In genomic region chr4:129514300-129514898, GRCm38 (mm10) we compare ENCODE assay signal across 8 mouse cellular contexts. TPM values are rescaled to one million over a fixed set of nuclear protein-coding genes. Genes with fewer than 3 reads are reported as not detected.
DNase-seq lines count a peak whose midpoint lies in the region; ATAC-seq and TF ChIP-seq lines count a peak whose summit lies in the region.

No protein-coding gene starts in this region.

- H3K9ac ChIP-seq in forebrain, embryonic 16.5 days (replicated peaks; ENCODE audit: low read depth, low read length) = peak overlapping the region; percentile 100
- H3K9ac ChIP-seq in liver, postnatal 0 days (replicated peaks) = peak overlapping the region; percentile 82
- peak overlapping the region; percentile 100 for H3K9ac ChIP-seq in neural tube, embryonic 15.5 days (replicated peaks)

- DNase-seq in layer of hippocampus, adult 2 months (ENCODE audit: low spot score in 2 of 2) = peak in 1 of 2 experiments; percentile 62
- DNase-seq in layer of hippocampus, adult 9-11 months = no peak
- DNase-seq in adrenal gland, postnatal 4 days (ENCODE audit: low spot score in 2 of 2) = peak; percentile 46 to 60
- DNase-seq in liver, postnatal 0 days = peak; percentile 80
- DNase-seq in thymus, postnatal 14 days = peak; percentile 85

- H3K27ac ChIP-seq in layer of hippocampus, adult 2 months = peak overlapping the region; percentile 87
- peak overlapping the region; percentile 98 for H3K27ac ChIP-seq in forebrain, embryonic 16.5 days (ENCODE audit: low read length)
- peak overlapping the region; percentile 75 for H3K27ac ChIP-seq in liver, postnatal 0 days (ENCODE audit: low read depth)
- H3K27ac ChIP-seq in neural tube, embryonic 15.5 days (replicated peaks) = peak overlapping the region; percentile 99

- 0% methylated on average over 27 of the region's 35 CpGs for WGBS in forebrain, embryonic 16.5 days
- WGBS in liver, postnatal 0 days (ENCODE audit: insufficient replicate concordance) = 1% methylated on average over 33 of the region's 35 CpGs
- 0% methylated on average over 34 of the region's 35 CpGs for WGBS in neural tube, embryonic 15.5 days

- peak overlapping the region; percentile 77 for H3K4me2 ChIP-seq in forebrain, embryonic 16.5 days (ENCODE audit: low read length)
- H3K4me2 ChIP-seq in liver, postnatal 0 days (ENCODE audit: low read depth, low read length) = peak overlapping the region; percentile 94
- H3K4me2 ChIP-seq in neural tube, embryonic 15.5 days = peak overlapping the region; percentile 85

- H3K36me3 ChIP-seq in forebrain, embryonic 16.5 days (ENCODE audit: control insufficient read depth, insufficient read depth) = peaks cover 11% of the 10 kb centered on the region; the same call in 1 of the 2 replicates
- peaks cover 22% of the 10 kb centered on the region for H3K36me3 ChIP-seq in liver, postnatal 0 days (replicated peaks; ENCODE audit: insufficient read depth, low read length)
- H3K36me3 ChIP-seq in neural tube, embryonic 15.5 days = peaks cover 23% of the 10 kb centered on the region

- no peak for TF ChIP-seq EP300 in liver, postnatal 0 days (IDR thresholded peaks at IDR 0.05; ENCODE audit: low read depth)

- no peaks in the 10 kb centered on the region for H3K9me3 ChIP-seq in forebrain, embryonic 16.5 days (ENCODE audit: control insufficient read depth, low read length)
- no peaks in the 10 kb centered on the region for H3K9me3 ChIP-seq in liver, postnatal 0 days (ENCODE audit: low read length)
- H3K9me3 ChIP-seq in neural tube, embryonic 15.5 days (replicated peaks) = no peaks in the 10 kb centered on the region

- H3K27me3 ChIP-seq in forebrain, embryonic 16.5 days (replicated peaks; ENCODE audit: control insufficient read depth, insufficient read depth, low read length) = no peaks in the 10 kb centered on the region
- H3K27me3 ChIP-seq in liver, postnatal 0 days (ENCODE audit: insufficient read depth, low read length) = peaks cover 8% of the 10 kb centered on the region; the same call in 1 of the 2 replicates
- H3K27me3 ChIP-seq in neural tube, embryonic 15.5 days (replicated peaks) = no peaks in the 10 kb centered on the region

- H3K4me1 ChIP-seq in forebrain, embryonic 16.5 days (replicated peaks; ENCODE audit: control insufficient read depth, insufficient read depth, low read length) = peaks cover 23% of the 10 kb centered on the region
- peaks cover 14% of the 10 kb centered on the region for H3K4me1 ChIP-seq in liver, postnatal 0 days (ENCODE audit: insufficient read depth)
- H3K4me1 ChIP-seq in neural tube, embryonic 15.5 days = peaks cover 49% of the 10 kb centered on the region

- ATAC-seq in forebrain, embryonic 16.5 days = peak; percentile 56
- ATAC-seq in inflammation-experienced regulatory T-cells, adult 6 months = peak; percentile 71
- ATAC-seq in liver, postnatal 0 days = peak; percentile 67
- peak; percentile 44 for ATAC-seq in neural tube, embryonic 15.5 days (ENCODE audit: low FRiP score)

- TF ChIP-seq CTCF in layer of hippocampus, adult 2 months (conservative IDR thresholded peaks at IDR 0.05) = peak; percentile 91
- TF ChIP-seq CTCF in liver, postnatal 0 days (IDR thresholded peaks at IDR 0.05; ENCODE audit: low read depth) = peak; percentile 87

- peak overlapping the region; percentile 64 for H3K4me3 ChIP-seq in layer of hippocampus, adult 2 months
- H3K4me3 ChIP-seq in forebrain, embryonic 16.5 days (replicated peaks; ENCODE audit: low read length) = peak overlapping the region; percentile 99
- peak overlapping the region; percentile 76 for H3K4me3 ChIP-seq in liver, postnatal 0 days (ENCODE audit: low read depth, low read length)
- peak overlapping the region; percentile 99 for H3K4me3 ChIP-seq in neural tube, embryonic 15.5 days (replicated peaks)

RNA-seq across cellular contexts. Expression of gene Marcksl1, which starts 1.0 kb away (rescaled TPM):
- 100 to 1,000 TPM in 1 of 2 experiments, 10 to 100 TPM in 1; 94.6 to 103 TPM for total RNA-seq in layer of hippocampus, adult 2 months (2021)
- total RNA-seq in adrenal gland, postnatal 4 days (2021) = 100 to 1,000 TPM; 157 to 183 TPM
- polyA plus RNA-seq in forebrain, embryonic 16.5 days (2015; fragmentation: Nextera tagmentation; extraction: Ambion mirVana) = 1,850 and 1,955 TPM in 2 replicates
- 1 to 10 TPM; 2.7 to 4.9 (median 4.4) TPM for polyA plus RNA-seq in inflammation-experienced regulatory T-cells, adult 6 months (2017; shearing (Covaris generic))
- polyA plus RNA-seq in liver, postnatal 0 days (2015; fragmentation: Nextera tagmentation; extraction: Ambion mirVana) = 42.7 and 46.9 TPM in 2 replicates
- polyA plus RNA-seq in neural tube, embryonic 15.5 days (2015; fragmentation: Nextera tagmentation; extraction: Ambion mirVana) = 1,442 and 1,675 TPM in 2 replicates

RNA-seq across cellular contexts. Expression of gene Fam229a, which starts 23.4 kb away (rescaled TPM):
- total RNA-seq in layer of hippocampus, adult 2 months (2021) = not detected
- not detected for total RNA-seq in adrenal gland, postnatal 4 days (2021)
- polyA plus RNA-seq in forebrain, embryonic 16.5 days (2015; fragmentation: Nextera tagmentation; extraction: Ambion mirVana) = 0.39 TPM in 1 of 2 replicates, not detected in the other
- not detected for polyA plus RNA-seq in inflammation-experienced regulatory T-cells, adult 6 months (2017; shearing (Covaris generic))
- polyA plus RNA-seq in liver, postnatal 0 days (2015; fragmentation: Nextera tagmentation; extraction: Ambion mirVana) = 0.41 and 0.88 TPM in 2 replicates
- polyA plus RNA-seq in neural tube, embryonic 15.5 days (2015; fragmentation: Nextera tagmentation; extraction: Ambion mirVana) = 0.38 and 0.93 TPM in 2 replicates

RNA-seq across cellular contexts. Expression of gene Tssk3, which starts 23.6 kb away (rescaled TPM):
- total RNA-seq in layer of hippocampus, adult 2 months (2021) = under 1 TPM in 1 of 2 experiments, not detected in 1; 0.38 TPM
- not detected for total RNA-seq in adrenal gland, postnatal 4 days (2021)
- polyA plus RNA-seq in forebrain, embryonic 16.5 days (2015; fragmentation: Nextera tagmentation; extraction: Ambion mirVana) = 0.51 and 0.76 TPM in 2 replicates
- not detected for polyA plus RNA-seq in inflammation-experienced regulatory T-cells, adult 6 months (2017; shearing (Covaris generic))
- polyA plus RNA-seq in liver, postnatal 0 days (2015; fragmentation: Nextera tagmentation; extraction: Ambion mirVana) = 0.11 and 0.14 TPM in 2 replicates
- 0.19 and 0.27 TPM in 2 replicates for polyA plus RNA-seq in neural tube, embryonic 15.5 days (2015; fragmentation: Nextera tagmentation; extraction: Ambion mirVana)

RNA-seq across cellular contexts. Expression of gene Hdac1, which starts 28.1 kb away (rescaled TPM):
- total RNA-seq in layer of hippocampus, adult 2 months (2021) = 10 to 100 TPM; 48.9 to 49.8 TPM
- total RNA-seq in adrenal gland, postnatal 4 days (2021) = 10 to 100 TPM; 74.9 to 84.8 TPM
- polyA plus RNA-seq in forebrain, embryonic 16.5 days (2015; fragmentation: Nextera tagmentation; extraction: Ambion mirVana) = 113 and 116 TPM in 2 replicates
- polyA plus RNA-seq in inflammation-experienced regulatory T-cells, adult 6 months (2017; shearing (Covaris generic)) = 100 to 1,000 TPM; 256 to 267 (median 261) TPM
- polyA plus RNA-seq in liver, postnatal 0 days (2015; fragmentation: Nextera tagmentation; extraction: Ambion mirVana) = 54.9 and 59.0 TPM in 2 replicates
- polyA plus RNA-seq in neural tube, embryonic 15.5 days (2015; fragmentation: Nextera tagmentation; extraction: Ambion mirVana) = 77.8 and 119 TPM in 2 replicates

RNA-seq across cellular contexts. Expression of gene Bsdc1, which starts 53.0 kb away (rescaled TPM):
- total RNA-seq in layer of hippocampus, adult 2 months (2021) = 10 to 100 TPM; 56.2 to 62.7 TPM
- 10 to 100 TPM; 55.4 TPM for total RNA-seq in adrenal gland, postnatal 4 days (2021)
- 43.7 and 46.8 TPM in 2 replicates for polyA plus RNA-seq in forebrain, embryonic 16.5 days (2015; fragmentation: Nextera tagmentation; extraction: Ambion mirVana)
- 10 to 100 TPM; 20.2 to 33.8 (median 28.8) TPM for polyA plus RNA-seq in inflammation-experienced regulatory T-cells, adult 6 months (2017; shearing (Covaris generic))
- 37.4 and 40.7 TPM in 2 replicates for polyA plus RNA-seq in liver, postnatal 0 days (2015; fragmentation: Nextera tagmentation; extraction: Ambion mirVana)
- 32.7 and 34.0 TPM in 2 replicates for polyA plus RNA-seq in neural tube, embryonic 15.5 days (2015; fragmentation: Nextera tagmentation; extraction: Ambion mirVana)

Comparison
In these comparisons a context has a peak if more than half of its experiments do, and no peak if none do; other contexts are left out.
1. RNA of gene Marcksl1, which starts 1.0 kb away (polyA plus RNA-seq): 1,850 to 1,955 TPM in forebrain, embryonic 16.5 days and 1,442 to 1,675 TPM in neural tube, embryonic 15.5 days; 42.7 to 46.9 TPM in liver, postnatal 0 days and 2.7 to 4.9 TPM in inflammation-experienced regulatory T-cells, adult 6 months; every median in the first group is over 10 times any median in the second.
2. Peak in every context shown above with its lines, with median percentiles within 50 percentile points of each other: H3K27ac ChIP-seq, H3K4me3 ChIP-seq, ATAC-seq, H3K4me2 ChIP-seq and H3K9ac ChIP-seq.